Mouse (Mus musculus) forebrain, embryonic 15.5 days (tissue): Measurements from ENCODE around the gene Pex16. TPM values are rescaled to one million over a fixed set of nuclear protein-coding genes. Genes with fewer than 3 reads are reported as not detected.
A peak's percentile ranks its signal among the peaks of the same experiment; 100 is the strongest.
"Not testable (repeated sequence)": the region's sequence is repeated elsewhere in the genome, so short reads cannot be mapped to it uniquely, and the experiment has no call there.

Source experiments
- ATAC-seq: fragments of 200-750 bp; cut with Nextera tagmentation; replicated peaks from 2 replicates; pipeline ENCODE4 v1.8.0; 2017; ENCODE audit warnings: mild to moderate bottlenecking, moderate TSS enrichment, moderate library complexity
- H3K27ac ChIP-seq: fragments of 300-500 bp; sonication (generic); replicated peaks from 2 replicates; pipeline ENCODE4 v1.5.1; 2015; ENCODE audit warnings: mild to moderate bottlenecking, inconsistent platforms
- H3K27me3 ChIP-seq: fragments of 300-500 bp; sonication (generic); 2 replicates; pipeline ENCODE4 v1.6.1; 2015; ENCODE audit warnings: inconsistent platforms
- H3K36me3 ChIP-seq: fragments of 300-500 bp; sonication (generic); 2 replicates; pipeline ENCODE4 v1.6.1; 2015; ENCODE audit warnings: mild to moderate bottlenecking, inconsistent platforms
- H3K4me1 ChIP-seq: fragments of 300-500 bp; sonication (generic); 2 replicates; pipeline ENCODE4 v1.6.1; 2015; ENCODE audit warnings: inconsistent platforms
- H3K4me2 ChIP-seq: fragments of 300-500 bp; sonication (generic); replicated peaks from 2 replicates; pipeline ENCODE4 v1.6.1; 2015; ENCODE audit warnings: mild to moderate bottlenecking, inconsistent platforms
- H3K4me3 ChIP-seq: fragments of 300-500 bp; sonication (generic); 2 replicates; pipeline ENCODE4 v1.5.1; 2015; ENCODE audit warnings: mild to moderate bottlenecking, inconsistent platforms
- H3K9ac ChIP-seq: fragments of 300-500 bp; sonication (generic); replicated peaks from 2 replicates; pipeline ENCODE4 v1.6.1; 2015; ENCODE audit warnings: mild to moderate bottlenecking, inconsistent platforms
- H3K9me3 ChIP-seq: fragments of 300-500 bp; sonication (generic); 2 replicates; pipeline ENCODE4 v1.6.1; 2016; ENCODE audit warnings: inconsistent platforms
- WGBS: fragments of 180-500 bp; shearing (Covaris S2); methylation state at CpG from one replicate; pipeline ENCODE4 v1.1.7; 2015; ENCODE audit warnings: mixed read lengths; 5-methylcytosine and 5-hydroxymethylcytosine counted together
- polyA plus RNA-seq: library from polyadenylated mRNA; unstranded; fragments of >200 nt; fragmentation: Nextera tagmentation; extraction: Ambion mirVana; gene quantifications from 2 replicates; pipeline ENCODE4 v1.2.1, GENCODE M21; 2015

Pex16 gene
- polyA plus RNA-seq, 1 experiment from 2014 or later, result 36.8 TPM

DNA sequence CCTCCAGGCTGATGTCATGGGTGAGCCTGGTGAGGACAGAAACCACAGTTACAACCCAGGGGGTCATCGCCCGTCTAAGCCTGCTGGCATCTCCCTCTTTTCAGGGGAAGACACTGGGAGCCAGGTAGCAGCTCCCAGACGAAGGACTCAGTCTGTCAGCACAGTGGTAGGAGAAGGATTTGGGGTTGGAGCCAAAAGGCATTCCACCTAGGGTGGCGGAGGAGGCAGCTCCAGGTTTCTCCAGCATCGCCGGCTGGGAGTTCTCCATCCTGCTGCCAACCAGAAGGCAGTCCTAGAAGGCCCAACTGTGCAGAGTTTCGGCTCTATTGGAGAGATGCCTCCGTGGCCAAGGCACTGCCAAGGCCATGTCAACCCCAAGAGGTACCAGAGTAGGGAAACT, 16.6 kb downstream of the Pex16 start:
- Histone ChIP-seq H3K4me1 (peaks cover 57% of the 10 kb centered on the region), H3K4me3 (no peak overlapping the region), H3K4me2 (no peak overlapping the region), H3K9ac (no peak overlapping the region), H3K36me3 (peaks cover 12% of the 10 kb centered on the region), H3K27me3 (no peaks in the 10 kb centered on the region), H3K9me3 (no peaks in the 10 kb centered on the region), H3K27ac (no peak overlapping the region)
- 80% methylated on average over 8 of the region's 8 CpGs for WGBS
- no peak for ATAC-seq

DNA sequence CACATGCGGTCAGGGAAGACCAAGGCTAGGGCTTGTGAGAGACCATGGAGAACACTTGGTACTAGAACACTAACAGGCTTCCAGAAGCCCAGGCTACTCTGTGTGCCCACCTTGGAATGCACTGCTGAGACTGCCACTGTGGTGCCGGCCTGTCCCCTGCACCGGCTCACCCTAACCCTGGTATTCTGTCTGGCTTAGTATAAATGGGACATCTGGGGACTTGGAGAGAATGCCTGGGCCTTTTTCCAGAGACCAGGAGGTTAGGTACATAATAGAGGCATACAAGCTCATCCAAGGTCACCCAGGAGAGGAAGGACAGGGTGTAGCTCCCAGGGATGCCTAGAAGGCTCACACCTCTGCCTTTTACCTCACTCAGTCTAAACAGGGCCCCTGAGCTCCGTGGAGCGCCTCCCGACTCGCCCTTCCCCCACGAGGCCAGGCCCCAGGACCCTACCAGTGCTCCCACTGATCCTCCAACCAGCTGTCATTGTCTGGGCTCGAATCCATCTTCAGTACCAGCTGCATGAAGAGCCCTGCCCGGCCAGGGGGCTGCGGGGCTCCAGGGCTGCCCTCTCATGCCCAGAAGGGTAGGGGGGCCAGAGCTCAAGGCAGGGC, 17.3 kb downstream of the Pex16 start:
- Histone ChIP-seq H3K27ac (peak overlapping the region; percentile 62), H3K4me3 (peak overlapping the region; percentile 32), H3K9ac (peak overlapping the region; percentile 47), H3K27me3 (no peaks in the 10 kb centered on the region), H3K4me1 (peaks cover 57% of the 10 kb centered on the region), H3K36me3 (peaks cover 5% of the 10 kb centered on the region), H3K9me3 (no peaks in the 10 kb centered on the region), H3K4me2 (peak overlapping the region; percentile 46)
- no peak for ATAC-seq
- WGBS, result 17% methylated on average over 11 of the region's 11 CpGs

DNA sequence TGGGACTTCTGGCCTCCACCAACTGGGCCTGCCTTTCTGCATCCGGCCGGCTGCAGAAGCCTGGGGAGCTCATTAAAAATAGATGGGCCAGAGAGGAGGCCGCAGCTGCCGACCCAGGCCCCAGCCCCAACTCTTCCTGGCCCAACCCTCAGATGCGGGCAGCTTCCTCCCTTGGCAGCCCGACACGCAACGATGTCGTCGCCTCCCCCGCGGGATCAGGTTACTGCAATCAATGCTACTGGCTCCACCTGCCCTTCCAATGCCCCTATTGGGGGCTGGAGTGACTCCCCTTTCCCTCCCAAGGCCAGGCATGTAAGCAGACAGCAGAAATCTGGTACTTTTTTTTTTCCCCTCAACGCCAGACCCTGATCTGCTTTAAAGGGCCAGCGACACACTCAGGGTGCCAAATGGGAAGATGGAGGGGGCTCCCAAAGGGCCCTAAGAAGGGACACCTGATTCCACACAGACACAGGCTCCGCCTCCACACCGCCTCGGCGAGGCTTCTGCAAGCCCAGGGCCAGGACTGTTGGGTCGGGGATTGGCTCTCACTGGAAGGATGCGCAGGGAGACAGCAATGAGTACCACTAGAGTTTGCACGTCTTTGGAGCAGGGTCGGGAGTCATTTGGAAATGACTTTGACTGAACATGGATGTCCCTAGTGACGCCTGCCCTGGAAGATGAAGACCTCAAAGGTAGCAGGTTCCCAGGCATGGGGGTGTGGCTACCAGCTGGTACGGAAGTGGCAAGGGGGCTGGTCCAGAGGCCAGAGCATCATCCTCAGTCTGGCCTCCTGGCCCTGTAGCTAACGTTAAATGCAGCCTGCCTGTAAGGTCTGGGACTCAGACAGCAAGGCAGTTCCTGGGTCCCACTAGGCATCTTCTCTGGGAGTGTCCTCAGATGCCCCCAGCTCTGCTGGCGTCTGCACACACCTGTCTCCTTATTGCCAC, 18.1 kb downstream of the Pex16 start:
- peak overlapping the region; percentile 47 for H3K9ac ChIP-seq
- no peak for ATAC-seq
- no peaks in the 10 kb centered on the region for H3K36me3 ChIP-seq
- no peaks in the 10 kb centered on the region for H3K9me3 ChIP-seq
- no peaks in the 10 kb centered on the region for H3K27me3 ChIP-seq
- peaks cover 55% of the 10 kb centered on the region for H3K4me1 ChIP-seq
- H3K4me2 ChIP-seq, result peak overlapping the region; percentile 46
- WGBS, result 7% methylated on average over 26 of the region's 26 CpGs
- H3K4me3 ChIP-seq, result peak overlapping the region; percentile 32
- H3K27ac ChIP-seq, result peak overlapping the region; percentile 62

DNA sequence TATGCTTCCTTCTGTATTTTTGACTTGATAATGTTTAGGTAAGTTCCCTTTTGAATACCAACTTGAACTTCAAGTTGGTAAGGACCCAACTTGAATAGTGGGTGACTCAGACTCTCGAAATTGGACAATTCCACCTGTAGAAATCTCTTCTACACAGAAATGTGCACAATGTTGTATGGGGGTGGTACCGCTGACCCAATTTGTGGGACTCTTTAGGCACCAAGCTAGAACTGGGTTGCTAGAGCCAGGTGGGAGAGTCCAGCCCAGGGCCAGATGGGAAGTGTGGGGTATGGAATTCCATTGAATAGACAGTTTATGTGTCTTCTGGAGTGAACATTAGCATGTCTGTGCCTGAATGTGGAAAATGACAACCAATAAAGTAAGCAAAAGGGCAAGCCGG, 21.1 kb downstream of the Pex16 start:
- no peaks in the 10 kb centered on the region for H3K36me3 ChIP-seq
- H3K27ac ChIP-seq, result no peak overlapping the region
- H3K9ac ChIP-seq, result no peak overlapping the region
- no peaks in the 10 kb centered on the region for H3K9me3 ChIP-seq
- WGBS, result 94% methylated on average over 3 of the region's 3 CpGs
- ATAC-seq, result no peak
- H3K4me2 ChIP-seq, result no peak overlapping the region
- peaks cover 53% of the 10 kb centered on the region for H3K4me1 ChIP-seq
- H3K27me3 ChIP-seq, result no peaks in the 10 kb centered on the region
- H3K4me3 ChIP-seq, result no peak overlapping the region

- H3K4me3 ChIP-seq, result no peak overlapping the region
- no peak for ATAC-seq
- no peaks in the 10 kb centered on the region for H3K36me3 ChIP-seq
- H3K9ac ChIP-seq, result no peak overlapping the region
- H3K4me2 ChIP-seq, result no peak overlapping the region
- H3K27ac ChIP-seq, result no peak overlapping the region
- peaks cover 39% of the 10 kb centered on the region for H3K4me1 ChIP-seq
- H3K27me3 ChIP-seq, result no peaks in the 10 kb centered on the region
- WGBS, result 81% methylated on average over 1 of the region's 1 CpGs
- H3K9me3 ChIP-seq, result no peaks in the 10 kb centered on the region
Measured at GRCm38 (mm10) chr2:92397436-92397835, 23.0 kb downstream of the Pex16 start.

- 0 out of 2 replicates have a peak overlapping the region, but pooled peaks have one; percentile 8 for H3K27ac ChIP-seq
- H3K9me3 ChIP-seq, result not testable (repeated sequence)
- 0 out of 2 replicates have a peak overlapping the region, but pooled peaks have one; percentile 15 for H3K9ac ChIP-seq
Measured at GRCm38 (mm10) chr2:92399877-92400276, 25.4 kb downstream of the Pex16 start.

GRCm38 (mm10) chr2:92400682-92401081, 26.2 kb downstream of the Pex16 start:
- no peaks in the 10 kb centered on the region for H3K9me3 ChIP-seq
- peak overlapping the region; percentile 66 for H3K4me3 ChIP-seq
- WGBS, result 1% methylated on average over 22 of the region's 22 CpGs
- no peak for ATAC-seq
- H3K9ac ChIP-seq, result peak overlapping the region; percentile 81
- H3K4me2 ChIP-seq, result peak overlapping the region; percentile 80
- no peaks in the 10 kb centered on the region for H3K27me3 ChIP-seq
- H3K27ac ChIP-seq, result peak overlapping the region; percentile 59
- H3K4me1 ChIP-seq, result peaks cover 31% of the 10 kb centered on the region
- H3K36me3 ChIP-seq, result peaks cover 7% of the 10 kb centered on the region; the same call in 1 of the 2 replicates

More at GRCm38 (mm10) chr2:92399877-92400276, 25.4 kb downstream of the Pex16 start:
- H3K27me3 ChIP-seq, H3K36me3 ChIP-seq, ATAC-seq: not testable (repeated sequence)
- peak overlapping the region; percentile 66 for H3K4me3 ChIP-seq
- peaks cover 31% of the 10 kb centered on the region for H3K4me1 ChIP-seq
- 58% methylated on average over 3 of the region's 4 CpGs for WGBS
- peak overlapping the region; percentile 80 for H3K4me2 ChIP-seq

GRCm38 (mm10) chr2:92401091-92401561, 26.6 kb downstream of the Pex16 start, which contains the start of gene Mapk8ip1:
Gene Mapk8ip1, minus strand, starts transcription at chr2:92401263.
- peaks cover 31% of the 10 kb centered on the region for H3K4me1 ChIP-seq
- WGBS, result 2% methylated on average over 32 of the region's 59 CpGs
- peaks cover 11% of the 10 kb centered on the region; the same call in 1 of the 2 replicates for H3K36me3 ChIP-seq
- H3K4me2 ChIP-seq, result peak within 1 kb of the TSS; percentile 80
- H3K4me3 ChIP-seq, result peak within 1 kb of the TSS; percentile 66
- no peaks in the 10 kb centered on the region for H3K9me3 ChIP-seq
- peak within 1 kb of the TSS; percentile 81 for H3K9ac ChIP-seq
- H3K27ac ChIP-seq, result peak within 1 kb of the TSS; percentile 59
- no peaks in the 10 kb centered on the region for H3K27me3 ChIP-seq
- peak; percentile 67 for ATAC-seq

DNA sequence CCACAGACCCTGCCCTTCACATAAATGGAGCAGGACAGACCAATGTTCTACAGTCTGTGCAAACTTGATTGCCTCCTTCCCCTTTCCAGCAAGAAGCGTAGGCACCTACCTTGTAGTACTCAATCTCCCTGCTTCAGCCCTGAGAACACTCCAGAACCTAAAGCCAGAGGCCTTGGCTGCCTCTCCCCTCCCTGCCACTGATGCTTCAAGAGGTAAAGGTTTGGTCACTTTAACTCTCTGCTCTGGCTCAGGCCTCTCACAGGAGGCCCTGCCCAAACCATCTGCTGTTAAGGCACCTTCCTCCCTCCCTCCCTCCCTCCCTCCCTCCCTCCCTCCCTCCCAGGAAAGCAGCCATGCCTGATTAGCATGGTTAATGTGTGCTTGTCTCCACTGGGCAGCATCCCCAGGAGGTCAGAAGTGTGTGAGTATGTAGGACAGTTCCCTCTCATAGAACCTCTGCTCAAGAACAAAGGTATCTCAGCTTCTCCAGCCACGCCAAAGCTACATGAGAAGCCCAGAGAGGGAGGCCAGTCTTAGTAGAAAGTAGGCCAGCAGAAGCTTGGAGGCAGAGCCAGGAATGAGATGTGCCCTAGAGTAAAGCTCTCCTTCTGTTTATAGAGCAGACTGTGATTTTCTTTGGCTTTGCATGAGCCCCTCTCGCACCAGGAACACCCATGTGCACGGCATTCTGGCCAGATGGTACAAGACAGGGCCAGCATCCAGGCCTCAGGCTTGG, 28.3 kb downstream of the Pex16 start:
- Histone ChIP-seq H3K27ac (peak overlapping the region; percentile 31; the same call in 1 of the 2 replicates), H3K36me3 (peaks cover 23% of the 10 kb centered on the region; the same call in 1 of the 2 replicates), H3K4me1 (peaks cover 25% of the 10 kb centered on the region), H3K4me2 (no peak overlapping the region), H3K9ac (no peak overlapping the region), H3K9me3 (no peaks in the 10 kb centered on the region), H3K27me3 (no peaks in the 10 kb centered on the region), H3K4me3 (no peak overlapping the region)
- whole genome bisulfite sequencing, result 70% methylated on average over 4 of the region's 4 CpGs
- ATAC-seq, result no peak

DNA sequence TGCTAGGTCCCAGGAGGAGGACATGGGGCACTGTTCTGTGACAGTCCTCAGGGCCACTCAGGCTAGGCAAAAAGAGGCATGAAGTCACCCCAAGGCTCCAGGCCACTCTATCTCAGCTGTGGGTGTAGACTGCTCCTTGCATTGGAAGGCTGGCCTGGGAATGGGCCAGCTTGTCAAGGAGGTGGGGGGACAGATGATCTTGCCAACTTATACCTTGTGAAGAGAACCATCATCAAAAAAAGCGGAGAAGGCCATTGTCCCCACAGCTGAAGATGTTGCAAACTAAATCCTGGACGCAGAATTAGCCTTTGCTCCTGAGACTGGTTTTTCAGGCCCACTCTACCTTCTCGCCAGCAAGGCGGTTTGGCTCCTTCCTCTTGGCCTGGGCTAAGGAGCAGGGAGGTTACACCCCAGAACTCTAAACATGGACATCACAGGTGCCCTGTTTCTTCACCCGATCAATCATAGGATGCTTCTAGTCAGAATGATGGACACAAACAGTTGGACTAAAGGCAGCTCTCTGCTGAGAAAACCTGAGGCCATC, 29.4 kb downstream of the Pex16 start:
- no peak for ATAC-seq
- Histone ChIP-seq H3K36me3 (peaks cover 32% of the 10 kb centered on the region), H3K27me3 (no peaks in the 10 kb centered on the region), H3K4me2 (no peak overlapping the region), H3K9ac (no peak overlapping the region), H3K4me3 (no peak overlapping the region), H3K4me1 (peaks cover 18% of the 10 kb centered on the region), H3K9me3 (no peaks in the 10 kb centered on the region), H3K27ac (no peak overlapping the region)
- WGBS, result 95% methylated on average over 5 of the region's 5 CpGs

DNA sequence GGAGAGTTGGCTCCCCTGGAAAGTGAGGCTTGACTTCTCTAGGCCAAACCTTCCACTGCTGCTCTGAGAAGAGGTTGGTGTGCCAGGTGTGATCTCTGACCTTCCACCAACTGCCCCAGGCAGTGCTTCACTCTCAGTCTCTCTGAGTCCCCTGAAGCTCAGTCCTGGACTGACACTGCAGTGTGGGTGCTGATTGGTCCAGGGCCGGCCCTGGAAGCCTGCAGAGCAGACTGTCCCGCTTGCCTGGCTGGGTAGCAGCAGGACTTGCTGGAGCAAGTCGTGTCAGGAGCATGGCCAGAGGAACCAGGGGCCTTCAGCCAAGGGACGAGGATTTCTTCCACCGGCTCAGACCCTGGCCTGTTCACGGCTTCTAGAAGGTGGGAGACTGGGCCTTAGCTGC, 30.3 kb downstream of the Pex16 start:
- Histone ChIP-seq H3K27me3 (no peaks in the 10 kb centered on the region), H3K4me2 (no peak overlapping the region), H3K9me3 (no peaks in the 10 kb centered on the region), H3K4me1 (peaks cover 9% of the 10 kb centered on the region), H3K4me3 (no peak overlapping the region), H3K36me3 (peaks cover 41% of the 10 kb centered on the region), H3K27ac (no peak overlapping the region), H3K9ac (no peak overlapping the region)
- ATAC-seq, result no peak
- WGBS, result 86% methylated on average over 6 of the region's 6 CpGs
